Mouse (Mus musculus): ENCODE measurements around the gene Etl4.

DNA sequence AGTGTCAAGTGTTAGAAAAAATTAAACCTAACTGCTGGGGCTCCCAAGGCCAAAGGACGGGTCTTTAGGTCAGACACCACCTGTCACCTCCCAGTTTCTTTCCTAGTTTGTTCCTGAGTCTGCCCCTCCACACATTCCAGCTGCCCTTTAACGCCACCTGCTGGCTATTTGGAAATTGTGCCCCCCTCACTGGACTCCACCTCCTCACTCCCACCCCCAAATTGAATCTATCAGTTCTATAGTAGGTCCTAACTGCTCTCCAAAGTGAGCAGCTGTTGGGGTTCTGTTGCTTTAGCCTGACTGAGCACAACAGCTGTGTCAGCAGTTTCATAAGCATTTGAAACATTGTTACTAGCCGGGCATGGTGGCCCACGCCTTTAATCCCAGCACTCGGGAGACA, 859.1 kb downstream of the Etl4 start:
- TF ChIP-seq CTCF (IDR thresholded peaks at IDR 0.05; ENCODE audit: low read depth, low read length) (peak; percentile 20; the same call in 1 of the 2 replicates), POLR2A (IDR thresholded peaks at IDR 0.05; ENCODE audit: extremely low read depth, insufficient read depth, low read length) (no peak)
